Mouse (Mus musculus) ES-Bruce4 (cell line): ENCODE measurements around the gene Mtus2.

ENCODE experiments used
- CTCF ChIP-seq: IDR thresholded peaks from one replicate; pipeline ENCODE4 v1.8.1; 2011; ENCODE audit warnings: low read depth, low read length
- POLR2A ChIP-seq: IDR thresholded peaks from one replicate; pipeline ENCODE4 v1.8.1; 2011; ENCODE audit warnings: low read length; ENCODE audit not compliant: insufficient read depth

GRCm38 (mm10) chr5:148048200-148048599 lies 91.1 kb downstream of the Mtus2 start:
- TF ChIP-seq CTCF (no peak), POLR2A (no peak)
